Mouse (Mus musculus): ENCODE measurements around the gene Tle3. TPM values are rescaled to one million over a fixed set of nuclear protein-coding genes. Genes with fewer than 3 reads are reported as not detected.

Tle3 gene
- polyA plus RNA-seq, 1 experiment from 2014 or later: 11.4 TPM

GRCm38 (mm10) chr9:61442951-61443630 is 70.9 kb downstream of the Tle3 start:
- peaks cover 5% of the 10 kb centered on the region; the same call in 1 of the 2 replicates for H3K4me1 ChIP-seq (ENCODE audit: control insufficient read depth, insufficient read depth, low read length)
- 52% methylated on average over 5 of the region's 5 CpGs for WGBS (ENCODE audit: insufficient replicate concordance)
- no peak overlapping the region for H3K9ac ChIP-seq (ENCODE audit: low read depth, low read length)
- no peaks in the 10 kb centered on the region for H3K36me3 ChIP-seq (ENCODE audit: control insufficient read depth, insufficient read depth, low read length)
- no peak overlapping the region for H3K4me2 ChIP-seq
- H3K9me3 ChIP-seq (replicated peaks; ENCODE audit: control insufficient read depth, low read length): no peaks in the 10 kb centered on the region
- H3K27me3 ChIP-seq (ENCODE audit: control insufficient read depth, insufficient read depth, low read length): peaks cover 10% of the 10 kb centered on the region
- H3K27ac ChIP-seq (ENCODE audit: low read depth, low read length): no peak overlapping the region
- H3K4me3 ChIP-seq (ENCODE audit: low read depth, low read length): no peak overlapping the region
- no peak for ATAC-seq (replicated peaks; ENCODE audit: insufficient number of reproducible peaks, low FRiP score, low TSS enrichment)

- ATAC-seq (replicated peaks; ENCODE audit: insufficient number of reproducible peaks, low FRiP score, low TSS enrichment): no peak
- Histone ChIP-seq H3K4me1 (ENCODE audit: control insufficient read depth, insufficient read depth, low read length) (peaks cover 5% of the 10 kb centered on the region; the same call in 1 of the 2 replicates), H3K27ac (ENCODE audit: low read depth, low read length) (no peak overlapping the region), H3K4me3 (ENCODE audit: low read depth, low read length) (no peak overlapping the region), H3K36me3 (ENCODE audit: control insufficient read depth, insufficient read depth, low read length) (no peaks in the 10 kb centered on the region), H3K4me2 (no peak overlapping the region), H3K9me3 (replicated peaks; ENCODE audit: control insufficient read depth, low read length) (no peaks in the 10 kb centered on the region), H3K27me3 (ENCODE audit: control insufficient read depth, insufficient read depth, low read length) (peaks cover 10% of the 10 kb centered on the region), H3K9ac (ENCODE audit: low read depth, low read length) (no peak overlapping the region)
- 74% methylated on average over 2 of the region's 2 CpGs for WGBS (ENCODE audit: insufficient replicate concordance)
Observed at GRCm38 (mm10) chr9:61445151-61445550, 73.0 kb downstream of the Tle3 start.

- 9% methylated on average over 5 of the region's 5 CpGs for WGBS (ENCODE audit: insufficient replicate concordance)
- no peaks in the 10 kb centered on the region for H3K36me3 ChIP-seq (ENCODE audit: control insufficient read depth, insufficient read depth, low read length)
- peaks cover 5% of the 10 kb centered on the region; the same call in 1 of the 2 replicates for H3K4me1 ChIP-seq (ENCODE audit: control insufficient read depth, insufficient read depth, low read length)
- H3K9ac ChIP-seq (ENCODE audit: low read depth, low read length): no peak overlapping the region
- no peaks in the 10 kb centered on the region for H3K9me3 ChIP-seq (replicated peaks; ENCODE audit: control insufficient read depth, low read length)
- no peak for ATAC-seq (replicated peaks; ENCODE audit: insufficient number of reproducible peaks, low FRiP score, low TSS enrichment)
- H3K27me3 ChIP-seq (ENCODE audit: control insufficient read depth, insufficient read depth, low read length): peaks cover 14% of the 10 kb centered on the region
- H3K27ac ChIP-seq (ENCODE audit: low read depth, low read length): no peak overlapping the region
- H3K4me2 ChIP-seq: no peak overlapping the region
- H3K4me3 ChIP-seq (ENCODE audit: low read depth, low read length): no peak overlapping the region
Observed at GRCm38 (mm10) chr9:61445711-61446222, 73.6 kb downstream of the Tle3 start.

- Histone ChIP-seq H3K4me1 (ENCODE audit: control insufficient read depth, insufficient read depth, low read length) (peaks cover 5% of the 10 kb centered on the region; the same call in 1 of the 2 replicates), H3K9ac (ENCODE audit: low read depth, low read length) (no peak overlapping the region), H3K27me3 (ENCODE audit: control insufficient read depth, insufficient read depth, low read length) (peaks cover 14% of the 10 kb centered on the region), H3K27ac (ENCODE audit: low read depth, low read length) (no peak overlapping the region), H3K4me3 (ENCODE audit: low read depth, low read length) (no peak overlapping the region), H3K36me3 (ENCODE audit: control insufficient read depth, insufficient read depth, low read length) (no peaks in the 10 kb centered on the region), H3K9me3 (replicated peaks; ENCODE audit: control insufficient read depth, low read length) (no peaks in the 10 kb centered on the region), H3K4me2 (no peak overlapping the region)
- WGBS (ENCODE audit: insufficient replicate concordance): 74% methylated on average over 2 of the region's 2 CpGs
- no peak for ATAC-seq (replicated peaks; ENCODE audit: insufficient number of reproducible peaks, low FRiP score, low TSS enrichment)
Observed at GRCm38 (mm10) chr9:61446965-61447364, 74.8 kb downstream of the Tle3 start.

- WGBS (ENCODE audit: insufficient replicate concordance): 66% methylated on average over 5 of the region's 5 CpGs
- H3K9ac ChIP-seq (ENCODE audit: low read depth, low read length): no peak overlapping the region
- no peak overlapping the region for H3K27ac ChIP-seq (ENCODE audit: low read depth, low read length)
- peaks cover 5% of the 10 kb centered on the region; the same call in 1 of the 2 replicates for H3K4me1 ChIP-seq (ENCODE audit: control insufficient read depth, insufficient read depth, low read length)
- H3K9me3 ChIP-seq (replicated peaks; ENCODE audit: control insufficient read depth, low read length): no peaks in the 10 kb centered on the region
- H3K4me2 ChIP-seq: no peak overlapping the region
- no peak overlapping the region for H3K4me3 ChIP-seq (ENCODE audit: low read depth, low read length)
- ATAC-seq (replicated peaks; ENCODE audit: insufficient number of reproducible peaks, low FRiP score, low TSS enrichment): no peak
- H3K27me3 ChIP-seq (ENCODE audit: control insufficient read depth, insufficient read depth, low read length): peaks cover 13% of the 10 kb centered on the region; the same call in 1 of the 2 replicates
- no peaks in the 10 kb centered on the region for H3K36me3 ChIP-seq (ENCODE audit: control insufficient read depth, insufficient read depth, low read length)
Observed at GRCm38 (mm10) chr9:61449363-61449904, 77.3 kb downstream of the Tle3 start.

- Histone ChIP-seq H3K4me2 (no peak overlapping the region), H3K4me3 (ENCODE audit: low read depth, low read length) (no peak overlapping the region), H3K9ac (ENCODE audit: low read depth, low read length) (no peak overlapping the region), H3K36me3 (ENCODE audit: control insufficient read depth, insufficient read depth, low read length) (no peaks in the 10 kb centered on the region), H3K9me3 (replicated peaks; ENCODE audit: control insufficient read depth, low read length) (no peaks in the 10 kb centered on the region), H3K27ac (ENCODE audit: low read depth, low read length) (no peak overlapping the region), H3K4me1 (ENCODE audit: control insufficient read depth, insufficient read depth, low read length) (no peaks in the 10 kb centered on the region), H3K27me3 (ENCODE audit: control insufficient read depth, insufficient read depth, low read length) (peaks cover 13% of the 10 kb centered on the region)
- ATAC-seq (replicated peaks; ENCODE audit: insufficient number of reproducible peaks, low FRiP score, low TSS enrichment): no peak
- WGBS (ENCODE audit: insufficient replicate concordance): 70% methylated on average over 1 of the region's 1 CpGs
Observed at GRCm38 (mm10) chr9:61452081-61452480, 79.9 kb downstream of the Tle3 start.

GRCm38 (mm10) chr9:61455861-61456261 is 83.7 kb downstream of the Tle3 start:
- Histone ChIP-seq H3K4me1 (ENCODE audit: control insufficient read depth, insufficient read depth, low read length) (no peaks in the 10 kb centered on the region), H3K4me2 (no peak overlapping the region), H3K4me3 (ENCODE audit: low read depth, low read length) (no peak overlapping the region), H3K9me3 (replicated peaks; ENCODE audit: control insufficient read depth, low read length) (no peaks in the 10 kb centered on the region), H3K27me3 (ENCODE audit: control insufficient read depth, insufficient read depth, low read length) (peaks cover 15% of the 10 kb centered on the region), H3K27ac (ENCODE audit: low read depth, low read length) (no peak overlapping the region), H3K9ac (ENCODE audit: low read depth, low read length) (no peak overlapping the region), H3K36me3 (ENCODE audit: control insufficient read depth, insufficient read depth, low read length) (no peaks in the 10 kb centered on the region)
- no peak for ATAC-seq (replicated peaks; ENCODE audit: insufficient number of reproducible peaks, low FRiP score, low TSS enrichment)
- 28% methylated on average over 6 of the region's 6 CpGs for WGBS (ENCODE audit: insufficient replicate concordance)

- no peak for ATAC-seq (replicated peaks; ENCODE audit: insufficient number of reproducible peaks, low FRiP score, low TSS enrichment)
- H3K27ac ChIP-seq (ENCODE audit: low read depth, low read length): no peak overlapping the region
- H3K36me3 ChIP-seq (ENCODE audit: control insufficient read depth, insufficient read depth, low read length): no peaks in the 10 kb centered on the region
- no peaks in the 10 kb centered on the region for H3K4me1 ChIP-seq (ENCODE audit: control insufficient read depth, insufficient read depth, low read length)
- WGBS (ENCODE audit: insufficient replicate concordance): 55% methylated on average over 5 of the region's 5 CpGs
- no peak overlapping the region for H3K4me3 ChIP-seq (ENCODE audit: low read depth, low read length)
- no peak overlapping the region for H3K9ac ChIP-seq (ENCODE audit: low read depth, low read length)
- peaks cover 18% of the 10 kb centered on the region for H3K27me3 ChIP-seq (ENCODE audit: control insufficient read depth, insufficient read depth, low read length)
- no peak overlapping the region for H3K4me2 ChIP-seq
- no peaks in the 10 kb centered on the region for H3K9me3 ChIP-seq (replicated peaks; ENCODE audit: control insufficient read depth, low read length)
Observed at GRCm38 (mm10) chr9:61456441-61457161, 84.4 kb downstream of the Tle3 start.
